Mouse (Mus musculus) C2C12 (cell line): Measurements from ENCODE around the gene Ccnc.

ENCODE experiments used
- CEBPB ChIP-seq: IDR thresholded peaks from one replicate; pipeline ENCODE4 v1.6.1; 2011; ENCODE audit warnings: low read depth, mild to moderate bottlenecking, control low read depth, moderate library complexity
- CTCF ChIP-seq: IDR thresholded peaks from one replicate; pipeline ENCODE4 v1.5.1; 2011; ENCODE audit not compliant: control insufficient read depth, insufficient read depth, insufficient read length
- FOSL1 ChIP-seq: IDR thresholded peaks from one replicate; pipeline ENCODE4 v1.8.0; 2011; ENCODE audit warnings: mild to moderate bottlenecking, low read length; ENCODE audit not compliant: poor library complexity, insufficient read depth, severe bottlenecking
- MAX ChIP-seq: IDR thresholded peaks from one replicate; pipeline ENCODE4 v1.6.1; 2011; ENCODE audit warnings: mild to moderate bottlenecking, control low read depth
- MYOD1 ChIP-seq: IDR thresholded peaks from one replicate; pipeline ENCODE4 v1.6.1; 2011; ENCODE audit warnings: low read depth; ENCODE audit not compliant: control insufficient read depth, insufficient read length
- MYOG ChIP-seq: IDR thresholded peaks from one replicate; pipeline ENCODE4 v1.6.1; 2011; ENCODE audit not compliant: control insufficient read depth, insufficient read length; ENCODE audit errors: extremely low read depth
- USF1 ChIP-seq: IDR thresholded peaks from one replicate; pipeline ENCODE4 v1.6.1; 2011; ENCODE audit warnings: low read depth, mild to moderate bottlenecking, control low read depth, moderate library complexity

- no peak for TF ChIP-seq CTCF
- TF ChIP-seq USF1: no peak
- TF ChIP-seq MAX: no peak
- TF ChIP-seq MYOD1: no peak
- TF ChIP-seq CEBPB: no peak
- TF ChIP-seq MYOG: no peak
- TF ChIP-seq FOSL1: no peak
These were observed 27.8 kb downstream of the Ccnc start for GRCm38 (mm10) chr4:21755123-21755789.
